Mouse (Mus musculus): ENCODE results near the gene Cd80. TPM values are rescaled to one million over a fixed set of nuclear protein-coding genes. Genes with fewer than 3 reads are reported as not detected.
A peak's percentile ranks its signal among the peaks of the same experiment; 100 is the strongest.

Gene Cd80
- polyA plus RNA-seq, 1 experiment from 2014 or later: 0.30 TPM

DNA sequence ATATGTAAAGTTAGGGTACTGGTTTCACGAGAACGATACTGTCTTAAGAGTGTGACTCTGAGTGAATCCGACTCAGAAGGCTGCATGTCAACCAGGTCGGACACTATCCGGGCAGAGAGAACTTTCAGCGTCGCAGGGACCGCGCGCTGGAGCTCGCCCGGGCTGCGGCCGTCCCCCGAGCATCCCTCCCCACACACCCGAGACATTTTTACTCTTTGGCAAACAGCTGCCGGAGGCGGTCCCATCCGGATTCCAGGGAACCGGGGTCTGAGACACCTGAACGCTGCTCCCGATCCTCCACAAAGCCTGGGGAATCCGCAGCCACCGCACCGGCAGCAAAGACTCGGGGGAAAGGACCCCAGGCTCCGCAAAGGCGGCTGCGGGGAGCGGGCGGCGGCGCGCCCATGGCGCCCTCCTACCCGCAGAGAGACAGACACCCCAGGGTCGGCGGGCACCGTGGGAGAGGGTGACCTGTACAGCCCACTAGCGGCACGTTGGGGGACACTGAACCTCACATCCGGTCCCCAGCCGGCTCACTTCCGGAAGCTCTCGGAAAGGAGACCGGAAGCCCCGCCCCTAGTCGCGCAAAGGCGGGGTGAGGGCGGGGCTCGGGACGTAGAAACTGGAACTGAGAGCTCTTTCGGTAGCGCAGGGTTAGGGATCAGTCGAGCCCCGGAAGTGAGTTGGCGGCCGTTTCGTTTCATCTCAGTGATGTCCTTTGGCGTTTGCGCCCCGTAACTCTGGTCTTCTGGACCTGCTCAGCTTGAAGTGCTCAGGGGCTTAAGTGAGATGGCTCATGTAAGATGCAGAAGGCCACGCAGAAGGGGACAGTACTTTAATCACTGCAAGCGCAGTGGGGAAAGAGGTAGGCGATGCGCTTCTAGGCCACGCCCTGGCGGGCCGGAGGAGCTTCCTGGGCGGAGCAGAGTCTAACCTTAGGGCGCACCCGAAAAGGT is 67.0 kb downstream of the Cd80 start, which contains the start of gene Timmdc1:
TSS of gene Timmdc1 (minus strand) at position 535 of the 956 bp plus-strand sequence.
- ATAC-seq (ENCODE audit: insufficient read depth): peak; percentile 97
- H3K9ac ChIP-seq: peak within 1 kb of the TSS; percentile 94
- under 1% methylated on average over 73 of the region's 73 CpGs for WGBS

DNA sequence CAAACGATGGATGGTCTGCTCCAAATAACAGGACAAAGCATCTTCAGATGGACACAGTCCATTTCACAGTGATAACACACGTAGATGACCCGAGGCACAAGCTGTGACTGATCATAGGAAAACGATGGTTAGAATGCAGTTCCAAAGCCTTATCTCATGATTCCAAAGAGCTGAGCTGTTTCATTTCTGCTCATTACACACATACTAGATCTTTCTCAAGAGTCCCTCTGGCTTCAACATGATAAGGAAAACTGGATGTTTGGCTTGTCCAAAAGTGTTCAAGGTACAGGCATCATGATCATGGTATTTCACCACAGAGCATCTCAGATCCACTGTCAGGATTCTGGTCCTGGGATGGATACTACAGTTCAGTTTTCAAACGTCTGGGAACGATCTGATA is 70.9 kb downstream of the Cd80 start:
- H3K4me1 ChIP-seq (ENCODE audit: insufficient read depth): no peaks in the 10 kb centered on the region

More for the DNA sequence above, 67.0 kb downstream of the Cd80 start, which contains the start of gene Timmdc1:
- TF ChIP-seq CTCF (IDR thresholded peaks at IDR 0.05; ENCODE audit: low read depth): peak; percentile 27
- H3K36me3 ChIP-seq (ENCODE audit: insufficient read depth): peaks cover 37% of the 10 kb centered on the region
- peak within 1 kb of the TSS; percentile 91 for H3K27ac ChIP-seq (ENCODE audit: low read depth)
- no peaks in the 10 kb centered on the region for H3K9me3 ChIP-seq (ENCODE audit: low read depth, low read length)
- H3K4me2 ChIP-seq: peak within 1 kb of the TSS; percentile 67
- H3K4me3 ChIP-seq (ENCODE audit: low read depth, low read length): peak within 1 kb of the TSS; percentile 93
- DNase-seq: peak; percentile 99
- H3K27me3 ChIP-seq (ENCODE audit: insufficient read depth, low read length): no peaks in the 10 kb centered on the region
- H3K4me1 ChIP-seq (ENCODE audit: insufficient read depth): no peaks in the 10 kb centered on the region

DNA sequence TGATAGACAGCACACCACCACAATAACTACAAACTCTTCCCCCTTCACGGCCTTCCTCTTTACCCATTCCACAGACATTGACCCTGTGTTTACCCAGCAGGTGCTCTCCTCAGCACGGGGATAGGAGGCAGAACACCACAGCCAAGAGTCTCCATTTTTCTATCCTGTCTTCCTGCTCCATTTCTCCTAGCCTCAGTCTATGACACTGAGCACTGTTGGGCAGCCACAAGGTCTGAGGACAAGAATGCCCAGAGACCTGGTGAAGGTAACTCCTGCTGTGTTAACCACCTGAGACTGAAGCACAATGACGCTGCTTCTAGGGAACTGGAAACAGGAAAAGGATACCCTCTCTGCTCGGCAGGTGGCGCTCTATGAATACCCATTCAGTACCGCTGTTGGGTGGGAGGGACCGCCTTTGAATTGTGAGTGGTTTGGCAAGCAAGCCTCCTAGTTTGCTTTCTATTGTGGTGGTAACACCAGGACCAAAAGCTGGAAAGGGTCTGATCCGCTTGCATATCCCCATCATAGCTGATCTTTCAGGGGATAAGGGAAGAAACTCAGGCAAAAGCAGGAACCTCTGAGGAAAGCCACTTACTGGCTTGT is 81.3 kb downstream of the Cd80 start:
- H3K9me3 ChIP-seq (ENCODE audit: low read depth, low read length): no peaks in the 10 kb centered on the region
- 43% methylated on average over 8 of the region's 8 CpGs for WGBS
- TF ChIP-seq CTCF (IDR thresholded peaks at IDR 0.05; ENCODE audit: low read depth): peak; percentile 84

More for the DNA sequence above, 70.9 kb downstream of the Cd80 start:
- Histone ChIP-seq H3K4me2 (no peak overlapping the region), H3K27me3 (ENCODE audit: insufficient read depth, low read length) (no peaks in the 10 kb centered on the region), H3K9ac (no peak overlapping the region), H3K36me3 (ENCODE audit: insufficient read depth) (peaks cover 61% of the 10 kb centered on the region), H3K9me3 (ENCODE audit: low read depth, low read length) (no peaks in the 10 kb centered on the region), H3K27ac (ENCODE audit: low read depth) (no peak overlapping the region), H3K4me3 (ENCODE audit: low read depth, low read length) (no peak overlapping the region)
- no peak for TF ChIP-seq CTCF (IDR thresholded peaks at IDR 0.05; ENCODE audit: low read depth)
- DNase-seq (no peak), ATAC-seq (ENCODE audit: insufficient read depth) (no peak)
- WGBS: 80% methylated on average over 6 of the region's 6 CpGs

DNA sequence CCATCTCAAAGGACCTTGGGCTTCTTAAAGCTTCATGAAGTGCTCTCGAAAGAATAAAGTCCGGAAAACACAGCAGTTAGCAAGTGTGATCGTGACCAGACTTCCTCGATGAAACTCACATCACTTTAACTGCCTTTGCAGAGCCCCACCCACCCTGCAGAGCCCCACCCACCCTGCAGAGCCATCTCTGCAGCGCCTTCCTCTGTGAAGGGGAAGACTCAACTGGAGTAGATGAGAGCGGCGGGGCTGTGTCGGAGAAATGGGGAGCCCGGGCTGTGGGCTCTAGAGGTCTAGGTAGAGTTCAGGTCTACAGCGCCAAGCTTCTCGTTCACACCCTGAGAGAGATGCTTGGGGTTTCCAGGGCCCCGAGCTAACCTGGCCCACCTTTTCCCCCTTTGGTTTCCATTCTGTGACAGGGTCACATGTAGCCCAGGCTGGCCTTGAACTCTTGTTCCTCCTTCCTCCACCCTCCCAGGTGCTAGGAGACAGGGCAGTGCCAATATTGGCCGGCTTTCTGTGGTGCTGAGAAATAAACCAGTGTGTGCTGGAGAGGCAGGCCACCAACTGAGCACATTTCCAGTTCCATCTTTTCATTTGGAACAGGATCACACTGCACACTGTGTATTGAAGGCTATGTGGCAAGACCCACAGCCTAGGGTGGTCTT is 83.5 kb downstream of the Cd80 start:
- no peak overlapping the region for H3K27ac ChIP-seq (ENCODE audit: low read depth)
- no peaks in the 10 kb centered on the region for H3K27me3 ChIP-seq (ENCODE audit: insufficient read depth, low read length)
- no peaks in the 10 kb centered on the region for H3K4me1 ChIP-seq (ENCODE audit: insufficient read depth)
- no peaks in the 10 kb centered on the region for H3K9me3 ChIP-seq (ENCODE audit: low read depth, low read length)
- 87% methylated on average over 13 of the region's 13 CpGs for WGBS
- ATAC-seq (ENCODE audit: insufficient read depth): no peak
- no peak for DNase-seq
- H3K9ac ChIP-seq: no peak overlapping the region
- no peak overlapping the region for H3K4me3 ChIP-seq (ENCODE audit: low read depth, low read length)
- H3K4me2 ChIP-seq: no peak overlapping the region
- no peak for TF ChIP-seq CTCF (IDR thresholded peaks at IDR 0.05; ENCODE audit: low read depth)
- H3K36me3 ChIP-seq (ENCODE audit: insufficient read depth): peaks cover 73% of the 10 kb centered on the region

More for the DNA sequence above, 81.3 kb downstream of the Cd80 start:
- H3K4me3 ChIP-seq (ENCODE audit: low read depth, low read length): no peak overlapping the region
- no peak overlapping the region for H3K9ac ChIP-seq
- no peak overlapping the region for H3K4me2 ChIP-seq
- no peak overlapping the region for H3K27ac ChIP-seq (ENCODE audit: low read depth)
- H3K36me3 ChIP-seq (ENCODE audit: insufficient read depth): peaks cover 79% of the 10 kb centered on the region
- peak; percentile 54 for ATAC-seq (ENCODE audit: insufficient read depth)
- no peaks in the 10 kb centered on the region for H3K4me1 ChIP-seq (ENCODE audit: insufficient read depth)
- DNase-seq: peak; percentile 86
- no peaks in the 10 kb centered on the region for H3K27me3 ChIP-seq (ENCODE audit: insufficient read depth, low read length)

Other genes with a start within 250 kb of the Cd80 start
- gene Nr1i2, start 160.7 kb upstream of the Cd80 start, polyA plus RNA-seq (2014; fragmentation: Nextera tagmentation; extraction: Ambion mirVana): not detected in 2 replicates
- gene Maats1, start 113.4 kb upstream of the Cd80 start, polyA plus RNA-seq (2014; fragmentation: Nextera tagmentation; extraction: Ambion mirVana): 0.12 and 0.14 TPM in 2 replicates
- gene Cox17, start 108.6 kb upstream of the Cd80 start, polyA plus RNA-seq (2014; fragmentation: Nextera tagmentation; extraction: Ambion mirVana): 126 and 149 TPM in 2 replicates
- not detected in 2 replicates for gene Gm21987, start 108.5 kb upstream of the Cd80 start, polyA plus RNA-seq (2014; fragmentation: Nextera tagmentation; extraction: Ambion mirVana)
- gene Popdc2, start 93.4 kb upstream of the Cd80 start, polyA plus RNA-seq (2014; fragmentation: Nextera tagmentation; extraction: Ambion mirVana): 1.0 and 5.2 TPM in 2 replicates
- gene Pla1a, start 22.4 kb upstream of the Cd80 start, polyA plus RNA-seq (2014; fragmentation: Nextera tagmentation; extraction: Ambion mirVana): 0.14 TPM in 1 of 2 replicates, not detected in the other
- gene Adprh, start 2.9 kb upstream of the Cd80 start, polyA plus RNA-seq (2014; fragmentation: Nextera tagmentation; extraction: Ambion mirVana): 82.9 and 91.4 TPM in 2 replicates
- gene Timmdc1, start 67.1 kb downstream of the Cd80 start, polyA plus RNA-seq (2014; fragmentation: Nextera tagmentation; extraction: Ambion mirVana): 23.1 and 25.1 TPM in 2 replicates
- gene Poglut1, start 94.7 kb downstream of the Cd80 start, polyA plus RNA-seq (2014; fragmentation: Nextera tagmentation; extraction: Ambion mirVana): 61.2 and 63.4 TPM in 2 replicates
- gene Tmem39a, start 103.1 kb downstream of the Cd80 start, polyA plus RNA-seq (2014; fragmentation: Nextera tagmentation; extraction: Ambion mirVana): 117 and 128 TPM in 2 replicates